In genomic region chr11:62732022-62732387, GRCm38 (mm10) we compare ENCODE assay signal across 9 mouse cellular contexts. TPM values are rescaled to one million over a fixed set of nuclear protein-coding genes. Genes with fewer than 3 reads are reported as not detected.
A peak's percentile ranks its signal among the peaks of the same experiment; 100 is the strongest.
DNase-seq lines count a peak whose midpoint lies in the region; ATAC-seq and TF ChIP-seq lines count a peak whose summit lies in the region.
"Had no signal": no experiment of that assay in that cellular context is flagged by ENCODE, and none has a peak within 500 bp of the region (broad histone marks: within the 10 kb centered on the region; RNA-seq: fewer than 3 reads in every experiment).

No protein-coding gene starts in this region.

- no peak for ATAC-seq in heart, embryonic 15.5 days (replicated peaks; ENCODE audit: insufficient number of reproducible peaks, insufficient read depth, low FRiP score, low read depth)
- peak; percentile 52; the same call in 1 of the 2 replicates for ATAC-seq in hindbrain, embryonic 12.5 days (ENCODE audit: low FRiP score)
- no peak for ATAC-seq in midbrain, embryonic 11.5 days (ENCODE audit: low FRiP score)

- H3K27me3 ChIP-seq in heart, embryonic 15.5 days, result no peaks in the 10 kb centered on the region; the same call in 1 of the 2 replicates
- H3K27me3 ChIP-seq in hindbrain, embryonic 12.5 days, result peaks cover 4% of the 10 kb centered on the region; the same call in 1 of the 2 replicates
- no peaks in the 10 kb centered on the region for H3K27me3 ChIP-seq in midbrain, embryonic 11.5 days (ENCODE audit: control insufficient read depth, insufficient read depth, low read length)

- H3K4me3 ChIP-seq in heart, embryonic 15.5 days, result peak overlapping the region; percentile 78
- peak overlapping the region; percentile 84 for H3K4me3 ChIP-seq in bone marrow, adult 2 months (replicated peaks; ENCODE audit: control insufficient read depth, low read depth, low read length)
- H3K4me3 ChIP-seq in hindbrain, embryonic 12.5 days, result peak overlapping the region; percentile 76
- peak overlapping the region; percentile 76 for H3K4me3 ChIP-seq in midbrain, embryonic 11.5 days (ENCODE audit: low read depth, low read length)

- TF ChIP-seq CTCF in bone marrow, adult 2 months (IDR thresholded peaks at IDR 0.05; ENCODE audit: control insufficient read depth, insufficient read depth, low read length), result no peak

- peaks cover 9% of the 10 kb centered on the region; the same call in 1 of the 2 replicates for H3K36me3 ChIP-seq in heart, embryonic 15.5 days
- peaks cover 12% of the 10 kb centered on the region; the same call in 1 of the 2 replicates for H3K36me3 ChIP-seq in hindbrain, embryonic 12.5 days
- H3K36me3 ChIP-seq in midbrain, embryonic 11.5 days (ENCODE audit: control insufficient read depth, insufficient read depth, low read length), result peaks cover 5% of the 10 kb centered on the region; the same call in 1 of the 2 replicates

- WGBS in heart, embryonic 15.5 days, result 26% methylated on average over 5 of the region's 5 CpGs
- WGBS in bone marrow, adult 2 months, result 20% methylated on average over 5 of the region's 5 CpGs
- WGBS in hindbrain, embryonic 12.5 days, result 8% methylated on average over 5 of the region's 5 CpGs
- 9% methylated on average over 5 of the region's 5 CpGs for WGBS in midbrain, embryonic 11.5 days

- TF ChIP-seq POLR2A in bone marrow, adult 2 months (IDR thresholded peaks at IDR 0.05; ENCODE audit: borderline replicate concordance, control insufficient read depth, low read depth, low read length), result no peak

- no peak overlapping the region for H3K9ac ChIP-seq in heart, embryonic 15.5 days
- H3K9ac ChIP-seq in hindbrain, embryonic 12.5 days, result no peak overlapping the region
- H3K9ac ChIP-seq in midbrain, embryonic 11.5 days (ENCODE audit: low read length), result peak overlapping the region; percentile 88

- no peaks in the 10 kb centered on the region for H3K9me3 ChIP-seq in heart, embryonic 15.5 days (replicated peaks)
- H3K9me3 ChIP-seq in hindbrain, embryonic 12.5 days (replicated peaks), result no peaks in the 10 kb centered on the region
- no peaks in the 10 kb centered on the region for H3K9me3 ChIP-seq in midbrain, embryonic 11.5 days (ENCODE audit: control insufficient read depth, low read length)

- H3K4me2 ChIP-seq in heart, embryonic 15.5 days, result peak overlapping the region; percentile 88
- H3K4me2 ChIP-seq in hindbrain, embryonic 12.5 days (replicated peaks), result peak overlapping the region; percentile 60
- peak overlapping the region; percentile 72 for H3K4me2 ChIP-seq in midbrain, embryonic 11.5 days

- no peak for DNase-seq in heart, adult 9 months (ENCODE audit: low spot score in 2 of 2)
- DNase-seq in midbrain, embryonic 11.5 days (ENCODE audit: low spot score, missing footprints), result no peak
- no peak for DNase-seq in layer of hippocampus, adult 11-12 months (ENCODE audit: low spot score)
- no peak for DNase-seq in layer of hippocampus, postnatal 25 days (ENCODE audit: extremely low spot score in 1 of 2, low spot score in 1 of 2)
- no peak for DNase-seq in kidney, postnatal 36 days

- H3K4me1 ChIP-seq in heart, embryonic 15.5 days (replicated peaks), result peaks cover 7% of the 10 kb centered on the region
- H3K4me1 ChIP-seq in bone marrow, adult 2 months (ENCODE audit: control insufficient read depth, insufficient read depth, low read length), result no peaks in the 10 kb centered on the region
- H3K4me1 ChIP-seq in hindbrain, embryonic 12.5 days, result peaks cover 14% of the 10 kb centered on the region
- H3K4me1 ChIP-seq in midbrain, embryonic 11.5 days (ENCODE audit: control insufficient read depth, insufficient read depth, low read length), result peaks cover 10% of the 10 kb centered on the region

- H3K27ac ChIP-seq in heart, embryonic 15.5 days, result no peak overlapping the region
- H3K27ac ChIP-seq in bone marrow, adult 2 months (ENCODE audit: control insufficient read depth, insufficient read depth, low read depth, low read length, poor library complexity), result no peak overlapping the region
- H3K27ac ChIP-seq in hindbrain, embryonic 12.5 days, result peak overlapping the region; percentile 96; the same call in 1 of the 2 replicates
- no peak overlapping the region; the same call in 1 of the 2 replicates for H3K27ac ChIP-seq in midbrain, embryonic 11.5 days (ENCODE audit: low read depth, low read length)

RNA-seq across cellular contexts. Expression of gene Zfp287, which starts 0.3 kb away (rescaled TPM):
- 4.6 and 5.1 TPM in 2 replicates for polyA plus RNA-seq in heart, embryonic 15.5 days (2015; fragmentation: Nextera tagmentation; extraction: Ambion mirVana)
- 0.66 and 2.3 TPM in 2 replicates for polyA plus RNA-seq in bone marrow, adult 2 months (2011; ENCODE audit: insufficient read depth, insufficient read length, low replicate concordance, missing spikeins)
- 20.8 and 21.1 TPM in 2 replicates for polyA plus RNA-seq in hindbrain, embryonic 12.5 days (2016; fragmentation: Nextera tagmentation; extraction: Ambion mirVana)
- polyA plus RNA-seq in midbrain, embryonic 11.5 days (2014; fragmentation: Nextera tagmentation; extraction: Ambion mirVana), result 12.4 and 14.9 TPM in 2 replicates
- 10 to 100 TPM; 15.5 to 19.2 TPM for total RNA-seq in layer of hippocampus, postnatal 25 days (2021)

RNA-seq across cellular contexts. Expression of gene Gm10428, which starts 20.9 kb away (rescaled TPM):
- polyA plus RNA-seq in heart, embryonic 15.5 days (2015; fragmentation: Nextera tagmentation; extraction: Ambion mirVana), result not detected in 2 replicates
- not detected in 2 replicates for polyA plus RNA-seq in bone marrow, adult 2 months (2011; ENCODE audit: insufficient read depth, insufficient read length, low replicate concordance, missing spikeins)
- not detected in 2 replicates for polyA plus RNA-seq in hindbrain, embryonic 12.5 days (2016; fragmentation: Nextera tagmentation; extraction: Ambion mirVana)
- polyA plus RNA-seq in midbrain, embryonic 11.5 days (2014; fragmentation: Nextera tagmentation; extraction: Ambion mirVana), result not detected in 2 replicates
- not detected for total RNA-seq in layer of hippocampus, postnatal 25 days (2021)
- total RNA-seq: ES-E14 had no signal

RNA-seq across cellular contexts. Expression of gene Zfp286, which starts 57.3 kb away (rescaled TPM):
- 9.3 and 10.8 TPM in 2 replicates for polyA plus RNA-seq in heart, embryonic 15.5 days (2015; fragmentation: Nextera tagmentation; extraction: Ambion mirVana)
- polyA plus RNA-seq in bone marrow, adult 2 months (2011; ENCODE audit: insufficient read depth, insufficient read length, low replicate concordance, missing spikeins), result 1.9 and 2.6 TPM in 2 replicates
- 31.2 and 31.9 TPM in 2 replicates for polyA plus RNA-seq in hindbrain, embryonic 12.5 days (2016; fragmentation: Nextera tagmentation; extraction: Ambion mirVana)
- polyA plus RNA-seq in midbrain, embryonic 11.5 days (2014; fragmentation: Nextera tagmentation; extraction: Ambion mirVana), result 28.4 and 32.0 TPM in 2 replicates
- total RNA-seq in layer of hippocampus, postnatal 25 days (2021), result 10 to 100 TPM; 21.9 to 22.8 TPM
